Mouse (Mus musculus) mouse trophoblast stem cell (cell line): Measurements from ENCODE around the gene Srsf5.
"Not testable (repeated sequence)": the region's sequence is repeated elsewhere in the genome, so short reads cannot be mapped to it uniquely, and the experiment has no call there.

Experiments used
- in situ Hi-C, 2 experiments: fragments of 300-500 bp; cut with MseI, MboI; formaldehyde crosslinking; loops; 2 replicates in 1 of 2; 3 replicates in 1 of 2; pipeline ENCODE4 v1.15.1; 2025

Gene Srsf5

GRCm38 (mm10) chr12:80948202-80948601 is 2.9 kb downstream of the Srsf5 start:
- in situ Hi-C loops: no loop called here

- in situ Hi-C loops: not testable (repeated sequence)
Measured at GRCm38 (mm10) chr12:80949603-80950002, 4.3 kb downstream of the Srsf5 start.

GRCm38 (mm10) chr12:80951640-80952219 is 6.4 kb downstream of the Srsf5 start:
- in situ Hi-C loops: no loop called here

- in situ Hi-C loops: no loop called here
Measured at GRCm38 (mm10) chr12:80952526-80952925, 7.2 kb downstream of the Srsf5 start.

- in situ Hi-C loops: no loop called here
Measured at GRCm38 (mm10) chr12:80956039-80956438, 10.7 kb downstream of the Srsf5 start.

- in situ Hi-C loops: no loop called here
Measured at GRCm38 (mm10) chr12:80957961-80958360, 12.7 kb downstream of the Srsf5 start.

GRCm38 (mm10) chr12:80962566-80962965 is 17.3 kb downstream of the Srsf5 start:
- in situ Hi-C loops: no loop called here

- in situ Hi-C loops: no loop called here
Measured at GRCm38 (mm10) chr12:80966059-80966838, 20.9 kb downstream of the Srsf5 start.

GRCm38 (mm10) chr12:80967918-80968317 is 22.6 kb downstream of the Srsf5 start:
- in situ Hi-C loops: no loop called here

GRCm38 (mm10) chr12:80968605-80969004 is 23.3 kb downstream of the Srsf5 start, which contains the start of gene Slc10a1:
Gene Slc10a1, minus strand, starts transcription at chr12:80968705.
- in situ Hi-C loops: no loop called here

- in situ Hi-C loops: no loop called here
Measured at GRCm38 (mm10) chr12:80970181-80970705, 24.9 kb downstream of the Srsf5 start.

GRCm38 (mm10) chr12:80971756-80972155 is 26.5 kb downstream of the Srsf5 start:
- in situ Hi-C loops: no loop called here

- in situ Hi-C loops: no loop called here
Measured at GRCm38 (mm10) chr12:80975939-80976671, 30.8 kb downstream of the Srsf5 start.

GRCm38 (mm10) chr12:80982326-80982725 is 37.0 kb downstream of the Srsf5 start:
- in situ Hi-C loops: loop anchor here (10.0 kb wide), 2 partner anchors 202 to 422 kb away; no protein-coding TSS in a partner anchor

GRCm38 (mm10) chr12:80983695-80984094 is 38.4 kb downstream of the Srsf5 start:
- in situ Hi-C loops: loop anchor here (10.0 kb wide), 2 partner anchors 201 to 421 kb away; no protein-coding TSS in a partner anchor

GRCm38 (mm10) chr12:80986628-80987027 is 41.3 kb downstream of the Srsf5 start:
- in situ Hi-C loops: loop anchor here (5.0 to 10.0 kb wide), 4 partner anchors 196 to 418 kb away; no protein-coding TSS in a partner anchor

- in situ Hi-C loops: loop anchor here (5.0 to 10.0 kb wide), 4 partner anchors 194 to 417 kb away; no protein-coding TSS in a partner anchor
Measured at GRCm38 (mm10) chr12:80988286-80988685, 43.0 kb downstream of the Srsf5 start.

- in situ Hi-C loops: no loop called here
Measured at GRCm38 (mm10) chr12:80990901-80991445, 45.7 kb downstream of the Srsf5 start.

- in situ Hi-C loops: no loop called here
Measured at GRCm38 (mm10) chr12:80991806-80992205, 46.5 kb downstream of the Srsf5 start.

GRCm38 (mm10) chr12:80992540-80993122 is 47.3 kb downstream of the Srsf5 start:
- in situ Hi-C loops: no loop called here

GRCm38 (mm10) chr12:80993773-80994172 is 48.5 kb downstream of the Srsf5 start:
- in situ Hi-C loops: no loop called here
